Comparison of ENCODE assay signal across 13 mouse cellular contexts in genomic region chr2:166106631-166107030, GRCm38 (mm10). TPM values are rescaled to one million over a fixed set of nuclear protein-coding genes. Genes with fewer than 3 reads are reported as not detected.
DNase-seq lines count a peak whose midpoint lies in the region; ATAC-seq and TF ChIP-seq lines count a peak whose summit lies in the region.
"Had no signal": no experiment of that assay in that cellular context is flagged by ENCODE, and none has a peak within 500 bp of the region (broad histone marks: within the 10 kb centered on the region; RNA-seq: fewer than 3 reads in every experiment).

No protein-coding gene starts in this region.

- no peaks in the 10 kb centered on the region for H3K27me3 ChIP-seq in heart, embryonic 10.5 days (ENCODE audit: insufficient read depth, poor library complexity, severe bottlenecking)
- H3K27me3 ChIP-seq in stomach, embryonic 14.5 days (ENCODE audit: control insufficient read depth, insufficient read depth, low read length), result no peaks in the 10 kb centered on the region
- H3K27me3 ChIP-seq in stomach, postnatal 0 days (ENCODE audit: control insufficient read depth, insufficient read depth, low read length), result no peaks in the 10 kb centered on the region
- H3K27me3 ChIP-seq in stomach, embryonic 16.5 days (ENCODE audit: control insufficient read depth, insufficient read depth, low read length), result no peaks in the 10 kb centered on the region
- H3K27me3 ChIP-seq: midbrain, embryonic 12.5 days had no signal

- DNase-seq in heart, embryonic 10.5 days (ENCODE audit: low spot score), result no peak
- DNase-seq in heart, postnatal 10 days, result no peak
- DNase-seq in layer of hippocampus, adult 9-11 months, result peak; percentile 33
- no peak for DNase-seq in layer of hippocampus, adult 8-10 months (ENCODE audit: low spot score in 2 of 2)
- no peak for DNase-seq in stomach, postnatal 0 days (ENCODE audit: low spot score)
- DNase-seq in thymus, adult 18-20 months, result no peak
- DNase-seq: adrenal gland, postnatal 10 days; liver; thymus, postnatal 25 days had no signal

- TF ChIP-seq EP300 in stomach, postnatal 0 days (optimal IDR thresholded peaks at IDR 0.05), result no peak

- peaks cover 29% of the 10 kb centered on the region for H3K36me3 ChIP-seq in heart, embryonic 10.5 days
- peaks cover 10% of the 10 kb centered on the region for H3K36me3 ChIP-seq in stomach, embryonic 14.5 days (ENCODE audit: control insufficient read depth, insufficient read depth, low read length)
- H3K36me3 ChIP-seq in stomach, postnatal 0 days (ENCODE audit: control insufficient read depth, insufficient read depth, low read length), result no peaks in the 10 kb centered on the region
- no peaks in the 10 kb centered on the region for H3K36me3 ChIP-seq in stomach, embryonic 16.5 days (ENCODE audit: control insufficient read depth, insufficient read depth, low read length)
- H3K36me3 ChIP-seq: midbrain, embryonic 12.5 days had no signal

- H3K4me1 ChIP-seq in heart, embryonic 10.5 days, result peaks cover 70% of the 10 kb centered on the region
- peaks cover 11% of the 10 kb centered on the region for H3K4me1 ChIP-seq in stomach, embryonic 14.5 days (ENCODE audit: control insufficient read depth, insufficient read depth, low read length)
- no peaks in the 10 kb centered on the region for H3K4me1 ChIP-seq in stomach, postnatal 0 days (replicated peaks; ENCODE audit: control insufficient read depth, insufficient read depth)
- H3K4me1 ChIP-seq in stomach, embryonic 16.5 days (ENCODE audit: control insufficient read depth, insufficient read depth, low read length), result peaks cover 23% of the 10 kb centered on the region

- no peaks in the 10 kb centered on the region for H3K9me3 ChIP-seq in heart, embryonic 10.5 days
- H3K9me3 ChIP-seq in stomach, embryonic 14.5 days (ENCODE audit: control insufficient read depth, low read depth, low read length), result no peaks in the 10 kb centered on the region
- H3K9me3 ChIP-seq in stomach, postnatal 0 days (ENCODE audit: control insufficient read depth, low read length), result no peaks in the 10 kb centered on the region
- H3K9me3 ChIP-seq in stomach, embryonic 16.5 days (replicated peaks; ENCODE audit: control insufficient read depth, low read length), result no peaks in the 10 kb centered on the region
- H3K9me3 ChIP-seq: midbrain, embryonic 12.5 days had no signal

- H3K4me3 ChIP-seq in heart, embryonic 10.5 days, result no peak overlapping the region
- no peak overlapping the region for H3K4me3 ChIP-seq in stomach, embryonic 14.5 days (ENCODE audit: low read depth, low read length)
- H3K4me3 ChIP-seq in stomach, postnatal 0 days (ENCODE audit: low read depth, low read length), result no peak overlapping the region
- H3K4me3 ChIP-seq in stomach, embryonic 16.5 days (replicated peaks; ENCODE audit: low read length), result no peak overlapping the region
- H3K4me3 ChIP-seq: midbrain, embryonic 12.5 days had no signal

- H3K4me2 ChIP-seq in stomach, embryonic 14.5 days (replicated peaks; ENCODE audit: low read depth, low read length), result no peak overlapping the region
- H3K4me2 ChIP-seq in stomach, postnatal 0 days (replicated peaks; ENCODE audit: low read depth), result no peak overlapping the region
- no peak overlapping the region for H3K4me2 ChIP-seq in stomach, embryonic 16.5 days (ENCODE audit: low read depth, low read length)
- H3K4me2 ChIP-seq: midbrain, embryonic 12.5 days had no signal

- H3K9ac ChIP-seq in stomach, embryonic 14.5 days (replicated peaks; ENCODE audit: low read depth, low read length), result no peak overlapping the region
- H3K9ac ChIP-seq in stomach, postnatal 0 days (ENCODE audit: low read length), result no peak overlapping the region
- no peak overlapping the region for H3K9ac ChIP-seq in stomach, embryonic 16.5 days (ENCODE audit: low read length)
- H3K9ac ChIP-seq: midbrain, embryonic 12.5 days had no signal

- ATAC-seq in stomach, embryonic 14.5 days (ENCODE audit: insufficient number of reproducible peaks, insufficient read depth, low FRiP score, low read depth), result no peak
- ATAC-seq in stomach, postnatal 0 days (ENCODE audit: low FRiP score, low TSS enrichment), result no peak
- ATAC-seq in stomach, embryonic 16.5 days (ENCODE audit: insufficient read depth, low FRiP score), result no peak

- no peak for TF ChIP-seq CTCF in stomach, postnatal 0 days (IDR thresholded peaks at IDR 0.05; ENCODE audit: low read depth)

- peak overlapping the region; percentile 78; the same call in 1 of the 2 replicates for H3K27ac ChIP-seq in heart, embryonic 10.5 days
- peak overlapping the region; percentile 80; the same call in 1 of the 2 replicates for H3K27ac ChIP-seq in stomach, embryonic 14.5 days (ENCODE audit: low read length)
- H3K27ac ChIP-seq in stomach, postnatal 0 days (replicated peaks), result no peak overlapping the region
- peak overlapping the region; percentile 58 for H3K27ac ChIP-seq in stomach, embryonic 16.5 days (ENCODE audit: low read length)
- H3K27ac ChIP-seq: kidney, postnatal 0 days; midbrain, embryonic 12.5 days had no signal

- WGBS in heart, embryonic 10.5 days, result 71% methylated on average over 2 of the region's 2 CpGs
- 60% methylated on average over 2 of the region's 2 CpGs for WGBS in stomach, embryonic 14.5 days
- 82% methylated on average over 2 of the region's 2 CpGs for WGBS in stomach, postnatal 0 days
- 59% methylated on average over 2 of the region's 2 CpGs for WGBS in stomach, embryonic 16.5 days

- intact Hi-C loops in heart, postnatal 10 days (cut with DNase I), result loop anchor here (5.0 kb wide), 2 partner anchors 241 to 336 kb away; no protein-coding TSS in a partner anchor

RNA-seq across cellular contexts. Expression of gene Sulf2, which starts 48.8 kb away (rescaled TPM):
- 94.7 and 103 TPM in 2 replicates for polyA plus RNA-seq in heart, embryonic 10.5 days (2016; fragmentation: Nextera tagmentation; extraction: Ambion mirVana)
- total RNA-seq in heart, postnatal 10 days (2021), result 10 to 100 TPM; 84.5 to 88.7 TPM
- 100 to 1,000 TPM; 103 to 126 (median 119) TPM for total RNA-seq in layer of hippocampus, adult 8-10 months (2022)
- 233 and 235 TPM in 2 replicates for polyA plus RNA-seq in stomach, embryonic 14.5 days (2014; fragmentation: Nextera tagmentation; extraction: Ambion mirVana)
- 44.2 and 49.1 TPM in 2 replicates for polyA plus RNA-seq in stomach, postnatal 0 days (2015; fragmentation: Nextera tagmentation; extraction: Ambion mirVana)
- polyA plus RNA-seq in stomach, embryonic 16.5 days (2015; fragmentation: Nextera tagmentation; extraction: Ambion mirVana), result 119 and 124 TPM in 2 replicates
